15 mouse cellular contexts compared by ENCODE assay signal in genomic region chr16:28404156-28404555, GRCm38 (mm10).
"Had no signal": no experiment of that assay in that cellular context is flagged by ENCODE, and none has a peak within 500 bp of the region (broad histone marks: within the 10 kb centered on the region; RNA-seq: fewer than 3 reads in every experiment).

No protein-coding gene starts in this region.

- H3K27ac ChIP-seq: neural tube, embryonic 15.5 days; stomach, embryonic 15.5 days; stomach, postnatal 0 days had no signal

- DNase-seq: retina, postnatal 1 day; right cerebral cortex, adult 18-20 months; right cerebral cortex, postnatal 14 days; right cerebral cortex, postnatal 25 days; right cerebral cortex, postnatal 4 days; spleen, adult 18-20 months; thymus, adult 18-20 months; thymus, adult 2 months; thymus, postnatal 14 days; thymus, postnatal 25 days; thymus, postnatal 36 days; thymus, postnatal 4 days had no signal

- H3K4me1 ChIP-seq: neural tube, embryonic 15.5 days; stomach, embryonic 15.5 days had no signal

- H3K4me3 ChIP-seq: neural tube, embryonic 15.5 days; stomach, embryonic 15.5 days had no signal

- H3K27me3 ChIP-seq: neural tube, embryonic 15.5 days; stomach, embryonic 15.5 days had no signal

- H3K36me3 ChIP-seq: neural tube, embryonic 15.5 days; stomach, embryonic 15.5 days had no signal

- H3K9me3 ChIP-seq: neural tube, embryonic 15.5 days; stomach, embryonic 15.5 days had no signal

- H3K9ac ChIP-seq: neural tube, embryonic 15.5 days; stomach, embryonic 15.5 days had no signal

- H3K4me2 ChIP-seq: neural tube, embryonic 15.5 days; stomach, embryonic 15.5 days had no signal
